Mouse (Mus musculus) MEL (cell line): ENCODE results near the gene Ski. TPM values are rescaled to one million over a fixed set of nuclear protein-coding genes. Genes with fewer than 3 reads are reported as not detected.

Experiments
- DNase-seq: peaks from one replicate; pipeline ENCODE4 v3.0.0; 2011; ENCODE audit warnings: low read depth, low spot score
- H3K27ac ChIP-seq: 2 replicates; pipeline ENCODE4 v1.5.1; 2012; ENCODE audit warnings: low read depth, mild to moderate bottlenecking, control low read depth, low read length, moderate library complexity; ENCODE audit not compliant: control insufficient read depth
- H3K27me3 ChIP-seq, 2 experiments: fragments of 150-350 bp in 1 of 2; sonication (generic) in 1 of 2; 2 replicates each; pipeline ENCODE4 v1.6.1; 2012; ENCODE audit warnings: low read length in 2 of 2, mild to moderate bottlenecking in 2 of 2, improper control_type of control experiment in 1 of 2, moderate library complexity in 1 of 2; ENCODE audit not compliant: insufficient read depth in 2 of 2, control insufficient read depth in 1 of 2
- H3K36me3 ChIP-seq, 2 experiments: 2 replicates each; pipeline ENCODE4 v1.6.1; 2012 to 2014; ENCODE audit warnings: low read length in 2 of 2, improper control_type of control experiment in 1 of 2, inconsistent platforms in 1 of 2, mild to moderate bottlenecking in 1 of 2; ENCODE audit not compliant: insufficient read depth in 2 of 2, control insufficient read depth in 1 of 2
- H3K4me1 ChIP-seq, 2 experiments: fragments of 150-350 bp in 1 of 2; sonication (generic) in 1 of 2; 2 replicates each; pipeline ENCODE4 v1.6.1; 2012; ENCODE audit warnings: low read length in 2 of 2, improper control_type of control experiment in 1 of 2, mild to moderate bottlenecking in 1 of 2; ENCODE audit not compliant: insufficient read depth in 2 of 2, control insufficient read depth in 1 of 2
- H3K4me3 ChIP-seq, 2 experiments: fragments of 150-350 bp in 1 of 2; sonication (generic) in 1 of 2; 2 replicates each; pipeline ENCODE4 v1.5.1; 2012; ENCODE audit warnings: low read depth in 2 of 2, low read length in 2 of 2, mild to moderate bottlenecking in 2 of 2, moderate library complexity in 2 of 2, control low read depth in 1 of 2, improper control_type of control experiment in 1 of 2; ENCODE audit not compliant: control insufficient read depth in 1 of 2, insufficient read depth in 1 of 2
- H3K79me2 ChIP-seq: 2 replicates; pipeline ENCODE4 v1.6.1; 2012; ENCODE audit warnings: mild to moderate bottlenecking, low read length, moderate library complexity; ENCODE audit not compliant: control insufficient read depth, poor library complexity, insufficient read depth
- H3K9ac ChIP-seq: 2 replicates; pipeline ENCODE4 v1.6.1; 2012; ENCODE audit warnings: low read depth, mild to moderate bottlenecking, control low read depth, low read length, moderate library complexity; ENCODE audit not compliant: control insufficient read depth, poor library complexity, severe bottlenecking
- H3K9me3 ChIP-seq: fragments of 150-350 bp; sonication (generic); replicated peaks from 2 replicates; pipeline ENCODE4 v1.6.1; 2012; ENCODE audit warnings: mild to moderate bottlenecking, low read length, improper control_type of control experiment, moderate library complexity; ENCODE audit not compliant: insufficient read depth
- BHLHE40 ChIP-seq: IDR thresholded peaks from 2 replicates; pipeline ENCODE4 v1.6.1; 2012; ENCODE audit warnings: low read depth, mild to moderate bottlenecking, inconsistent platforms, low read length, improper control_type of control experiment, borderline replicate concordance
- CTCF ChIP-seq, 3 experiments: IDR thresholded peaks in 2 of 3; conservative IDR thresholded peaks in 1 of 3; 2 replicates each; pipeline ENCODE4 v1.5.1; 2011 to 2012; ENCODE audit warnings: low read length in 3 of 3, low read depth in 2 of 3, mild to moderate bottlenecking in 2 of 3, improper control_type of control experiment in 1 of 3, inconsistent platforms in 1 of 3, mixed read lengths in 1 of 3, moderate library complexity in 1 of 3; ENCODE audit not compliant: control insufficient read depth in 1 of 3, insufficient read depth in 1 of 3, poor library complexity in 1 of 3, severe bottlenecking in 1 of 3
- ELF1 ChIP-seq: IDR thresholded peaks from 2 replicates; pipeline ENCODE4 v1.6.1; 2014; ENCODE audit warnings: low read depth, mild to moderate bottlenecking, inconsistent platforms, low read length, improper control_type of control experiment, moderate library complexity
- EP300 ChIP-seq, 2 experiments: IDR thresholded peaks; 2 replicates each; pipeline ENCODE4 v1.6.1; 2011; ENCODE audit warnings: improper control_type of control experiment in 2 of 2, low read length in 2 of 2, low read depth in 1 of 2, mild to moderate bottlenecking in 1 of 2
- KAT2A ChIP-seq: conservative IDR thresholded peaks from 2 replicates; pipeline ENCODE4 v1.6.1; 2012; ENCODE audit warnings: low read depth, low read length, improper control_type of control experiment, inconsistent platforms
- MAFK ChIP-seq: IDR thresholded peaks from 2 replicates; pipeline ENCODE4 v1.6.1; 2011; ENCODE audit warnings: low read depth, mild to moderate bottlenecking, low read length, improper control_type of control experiment, borderline replicate concordance
- MAX ChIP-seq: IDR thresholded peaks from 2 replicates; pipeline ENCODE4 v1.6.1; 2011; ENCODE audit warnings: low read length, improper control_type of control experiment
- MAZ ChIP-seq: IDR thresholded peaks from 2 replicates; pipeline ENCODE4 v1.6.1; 2012; ENCODE audit warnings: low read depth, mild to moderate bottlenecking, inconsistent platforms, low read length, improper control_type of control experiment
- MXI1 ChIP-seq: IDR thresholded peaks from 2 replicates; pipeline ENCODE4 v1.6.1; 2011; ENCODE audit warnings: mild to moderate bottlenecking, low read depth, low read length, improper control_type of control experiment
- MYB ChIP-seq: IDR thresholded peaks from 2 replicates; pipeline ENCODE4 v1.6.1; 2011; ENCODE audit warnings: mild to moderate bottlenecking, low read depth, low read length, improper control_type of control experiment
- MYC ChIP-seq: IDR thresholded peaks from 2 replicates; pipeline ENCODE4 v1.6.1; 2011; ENCODE audit warnings: low read depth, mild to moderate bottlenecking, low read length, improper control_type of control experiment, moderate library complexity
- NELFE ChIP-seq: IDR thresholded peaks from 2 replicates; pipeline ENCODE4 v1.6.1; 2011; ENCODE audit warnings: low read depth, low read length, improper control_type of control experiment
- NRF1 ChIP-seq: IDR thresholded peaks from 2 replicates; pipeline ENCODE4 v1.6.1; 2014; ENCODE audit warnings: low read depth, mild to moderate bottlenecking, inconsistent platforms, low read length, improper control_type of control experiment, moderate library complexity; ENCODE audit not compliant: poor library complexity, insufficient read depth, severe bottlenecking
- POLR2AphosphoS5 ChIP-seq: IDR thresholded peaks from 2 replicates; pipeline ENCODE4 v1.6.1; 2012; ENCODE audit warnings: low read depth, borderline replicate concordance, mild to moderate bottlenecking, inconsistent platforms, low read length, moderate library complexity, mixed read lengths
- SIN3A ChIP-seq: IDR thresholded peaks from 2 replicates; pipeline ENCODE4 v1.6.1; 2012; ENCODE audit warnings: low read length, improper control_type of control experiment, inconsistent platforms
- TAL1 ChIP-seq: IDR thresholded peaks from 2 replicates; pipeline ENCODE4 v1.6.1; 2012; ENCODE audit warnings: mild to moderate bottlenecking, inconsistent platforms, low read length, moderate library complexity, mixed read lengths
- TBP ChIP-seq: IDR thresholded peaks from 2 replicates; pipeline ENCODE4 v1.8.0; 2011; ENCODE audit warnings: low read depth, low read length, improper control_type of control experiment
- TCF12 ChIP-seq: IDR thresholded peaks from 2 replicates; pipeline ENCODE4 v1.6.1; 2014; ENCODE audit warnings: low read depth, mild to moderate bottlenecking, inconsistent platforms, low read length, improper control_type of control experiment, moderate library complexity
- UBTF ChIP-seq: IDR thresholded peaks from 2 replicates; pipeline ENCODE4 v1.6.1; 2012; ENCODE audit warnings: low read depth, mild to moderate bottlenecking, inconsistent platforms, low read length, improper control_type of control experiment, moderate library complexity, borderline replicate concordance; ENCODE audit not compliant: insufficient read depth
- USF1 ChIP-seq: IDR thresholded peaks from 2 replicates; pipeline ENCODE4 v1.6.1; 2014; ENCODE audit warnings: low read depth, mild to moderate bottlenecking, inconsistent platforms, low read length, improper control_type of control experiment, moderate library complexity
- USF2 ChIP-seq, 2 experiments: IDR thresholded peaks; 2 replicates each; pipeline ENCODE4 v1.6.1; 2011 to 2012; ENCODE audit warnings: improper control_type of control experiment in 2 of 2, low read length in 2 of 2, borderline replicate concordance in 1 of 2, inconsistent platforms in 1 of 2, low read depth in 1 of 2, mild to moderate bottlenecking in 1 of 2; ENCODE audit not compliant: insufficient read depth in 1 of 2
- ZC3H11A ChIP-seq: IDR thresholded peaks from 2 replicates; pipeline ENCODE4 v1.6.1; 2012; ENCODE audit warnings: low read depth, mild to moderate bottlenecking, inconsistent platforms, low read length, improper control_type of control experiment
- ZMIZ1 ChIP-seq: IDR thresholded peaks from 2 replicates; pipeline ENCODE4 v1.6.1; 2012; ENCODE audit warnings: low read depth, mild to moderate bottlenecking, inconsistent platforms, low read length, improper control_type of control experiment, moderate library complexity
- ZNF384 ChIP-seq: IDR thresholded peaks from 2 replicates; pipeline ENCODE4 v1.6.1; 2012; ENCODE audit warnings: low read depth, mild to moderate bottlenecking, inconsistent platforms, low read length, improper control_type of control experiment
- polyA plus RNA-seq, 2 experiments: library from polyadenylated mRNA; stranded (reverse) in 1 of 2; unstranded in 1 of 2; fragments of >175 nt in 1 of 2; fragments of >200 nt in 1 of 2; gene quantifications; 2 replicates each; pipeline versions ENCODE4 v1.2.1 to v1.2.4; 2012; ENCODE audit warnings: low replicate concordance in 2 of 2, low read depth in 1 of 2; ENCODE audit not compliant: insufficient read length in 2 of 2, insufficient read depth in 1 of 2, missing spikeins in 1 of 2
- total RNA-seq: library from RNA; depleted of rRNA; stranded (reverse); fragments of 300-350 nt; gene quantifications from 2 replicates; pipeline ENCODE4 v1.2.3, GENCODE M21; 2012

The Ski gene
- total and polyA plus RNA-seq, 3 experiments = 6.9 to 16.1 TPM; not detected in 1

GRCm38 (mm10) chr4:155228461-155228860 lies 6.1 kb upstream of the Ski start:
- H3K36me3 ChIP-seq = no peaks in the 10 kb centered on the region
- H3K4me1 ChIP-seq = peaks cover 0 to 6% of the 10 kb centered on the region in 2 experiments; a peak in 2 of 4 replicates
- no peak overlapping the region for H3K9ac ChIP-seq
- no peak overlapping the region for H3K27ac ChIP-seq
- no peaks in the 10 kb centered on the region for H3K9me3 ChIP-seq
- DNase-seq = no peak
- no peak overlapping the region for H3K4me3 ChIP-seq
- H3K27me3 ChIP-seq = peaks cover 5 to 6% of the 10 kb centered on the region in 2 experiments
- peaks cover under 1% of the 10 kb centered on the region; the same call in 1 of the 2 replicates for H3K79me2 ChIP-seq
- TF ChIP-seq KAT2A (no peak), BHLHE40 (no peak), NRF1 (no peak), USF1 (no peak), TCF12 (no peak), USF2 (IDR thresholded peaks at IDR 0.05; ENCODE audit: borderline replicate concordance in 1 of 2, insufficient read depth in 1 of 2, low read depth in 1 of 2, low read length in 2 of 2) (no peak), ELF1 (no peak), ZMIZ1 (no peak), NELFE (no peak), SIN3A (no peak), TBP (no peak), ZNF384 (no peak), TAL1 (no peak), MXI1 (no peak), ZC3H11A (no peak), EP300 (IDR thresholded peaks at IDR 0.05; ENCODE audit: low read depth in 1 of 2, low read length in 2 of 2) (no peak), MAX (no peak), MYC (no peak)

- TF ChIP-seq TBP (no peak), TAL1 (no peak), MAFK (no peak), MYC (no peak), POLR2AphosphoS5 (no peak), MYB (no peak), CTCF (IDR thresholded peaks at IDR 0.05 in 2 of 3, conservative IDR thresholded peaks at IDR 0.05 in 1 of 3; ENCODE audit: control insufficient read depth in 1 of 3, insufficient read depth in 1 of 3, low read depth in 2 of 3, low read length in 3 of 3, poor library complexity in 1 of 3, severe bottlenecking in 1 of 3) (no peak), UBTF (no peak), MAZ (no peak)
- peaks cover 0 to 7% of the 10 kb centered on the region in 2 experiments; a peak in 2 of 4 replicates for H3K4me1 ChIP-seq
- H3K79me2 ChIP-seq = peaks cover 2% of the 10 kb centered on the region; the same call in 1 of the 2 replicates
- H3K9ac ChIP-seq = no peak overlapping the region
- H3K9me3 ChIP-seq = no peaks in the 10 kb centered on the region
- no peaks in the 10 kb centered on the region for H3K36me3 ChIP-seq
- no peak overlapping the region for H3K4me3 ChIP-seq
- DNase-seq = no peak
- H3K27ac ChIP-seq = no peak overlapping the region
- H3K27me3 ChIP-seq = peaks cover 5 to 6% of the 10 kb centered on the region in 2 experiments
These were observed 5.6 kb upstream of the Ski start for GRCm38 (mm10) chr4:155227986-155228385.
